Mouse (Mus musculus): ENCODE results near the gene Fbxo2. TPM values are rescaled to one million over a fixed set of nuclear protein-coding genes. Genes with fewer than 3 reads are reported as not detected.

Gene Fbxo2
- polyA plus RNA-seq, 1 experiment from 2014 or later, result not detected

GRCm38 (mm10) chr4:148150242-148150641, 10.2 kb upstream of the Fbxo2 start:
- Histone ChIP-seq H3K9ac (replicated peaks) (no peak overlapping the region), H3K27me3 (ENCODE audit: insufficient read depth, low read length) (no peaks in the 10 kb centered on the region), H3K36me3 (replicated peaks; ENCODE audit: insufficient read depth, low read length) (peaks cover 10% of the 10 kb centered on the region), H3K4me1 (ENCODE audit: insufficient read depth) (peaks cover 13% of the 10 kb centered on the region), H3K4me2 (ENCODE audit: low read depth, low read length) (peak overlapping the region; percentile 80; the same call in 1 of the 2 replicates), H3K27ac (ENCODE audit: low read depth) (peak overlapping the region; percentile 98), H3K4me3 (ENCODE audit: low read depth, low read length) (no peak overlapping the region), H3K9me3 (ENCODE audit: low read length) (no peaks in the 10 kb centered on the region)
- TF ChIP-seq EP300 (IDR thresholded peaks at IDR 0.05; ENCODE audit: low read depth), result no peak
- TF ChIP-seq CTCF (IDR thresholded peaks at IDR 0.05; ENCODE audit: low read depth), result no peak
- no peak for ATAC-seq
- no peak for DNase-seq
- 70% methylated on average over 7 of the region's 7 CpGs for WGBS (ENCODE audit: insufficient replicate concordance)

- DNase-seq (no peak), ATAC-seq (peak; percentile 65)
- TF ChIP-seq CTCF (IDR thresholded peaks at IDR 0.05; ENCODE audit: low read depth), result no peak
- TF ChIP-seq EP300 (IDR thresholded peaks at IDR 0.05; ENCODE audit: low read depth), result peak; percentile 17; the same call in 1 of the 2 replicates
- peak overlapping the region; percentile 98 for H3K27ac ChIP-seq (ENCODE audit: low read depth)
- peak overlapping the region; percentile 80 for H3K4me2 ChIP-seq (ENCODE audit: low read depth, low read length)
- H3K27me3 ChIP-seq (ENCODE audit: insufficient read depth, low read length), result no peaks in the 10 kb centered on the region
- peak overlapping the region; percentile 92 for H3K9ac ChIP-seq (replicated peaks)
- peak overlapping the region; percentile 62 for H3K4me3 ChIP-seq (ENCODE audit: low read depth, low read length)
- no peaks in the 10 kb centered on the region for H3K9me3 ChIP-seq (ENCODE audit: low read length)
- H3K4me1 ChIP-seq (ENCODE audit: insufficient read depth), result peaks cover 13% of the 10 kb centered on the region
- 13% methylated on average over 3 of the region's 3 CpGs for WGBS (ENCODE audit: insufficient replicate concordance)
- H3K36me3 ChIP-seq (replicated peaks; ENCODE audit: insufficient read depth, low read length), result peaks cover 8% of the 10 kb centered on the region
Measured at GRCm38 (mm10) chr4:148150953-148151266, 9.5 kb upstream of the Fbxo2 start.

GRCm38 (mm10) chr4:148151267-148152168, 8.9 kb upstream of the Fbxo2 start, which contains the start of gene Fbxo6:
Gene Fbxo6 (minus strand): TSS chr4:148152140.
- ATAC-seq, result peak; percentile 86
- peak; percentile 89 for DNase-seq
- peaks cover 13% of the 10 kb centered on the region for H3K4me1 ChIP-seq (ENCODE audit: insufficient read depth)
- under 1% methylated on average over 49 of the region's 67 CpGs for WGBS (ENCODE audit: insufficient replicate concordance)
- H3K27me3 ChIP-seq (ENCODE audit: insufficient read depth, low read length), result no peaks in the 10 kb centered on the region
- peak; percentile 1; the same call in 1 of the 2 replicates for TF ChIP-seq EP300 (IDR thresholded peaks at IDR 0.05; ENCODE audit: low read depth)
- peak; percentile 80 for TF ChIP-seq CTCF (IDR thresholded peaks at IDR 0.05; ENCODE audit: low read depth)
- H3K36me3 ChIP-seq (replicated peaks; ENCODE audit: insufficient read depth, low read length), result peaks cover 3% of the 10 kb centered on the region; the same call in 1 of the 2 replicates
- H3K27ac ChIP-seq (ENCODE audit: low read depth), result peak within 1 kb of the TSS; percentile 98
- no peaks in the 10 kb centered on the region for H3K9me3 ChIP-seq (ENCODE audit: low read length)
- H3K4me2 ChIP-seq (ENCODE audit: low read depth, low read length), result peak within 1 kb of the TSS; percentile 80
- peak within 1 kb of the TSS; percentile 92 for H3K9ac ChIP-seq (replicated peaks)
- H3K4me3 ChIP-seq (ENCODE audit: low read depth, low read length), result peak within 1 kb of the TSS; percentile 62

DNA sequence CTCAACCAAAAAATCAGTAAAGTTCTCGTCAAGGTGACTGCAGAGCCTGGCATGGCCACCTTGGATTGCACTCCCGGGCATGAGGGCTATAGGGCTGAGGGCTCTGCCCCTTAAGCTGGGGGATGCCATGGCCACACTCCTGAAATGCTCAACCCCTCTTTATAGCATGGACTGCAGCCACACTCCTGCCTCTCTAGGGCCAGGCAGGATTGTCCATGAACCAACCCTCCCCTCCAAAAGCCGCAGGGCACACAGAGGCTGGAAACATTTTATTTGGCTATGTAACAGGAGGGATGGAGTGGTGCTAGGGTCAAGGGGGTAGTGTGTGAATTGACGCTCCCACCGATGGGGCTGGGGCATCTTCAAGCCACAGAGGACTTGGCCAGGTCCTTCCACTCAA, 7.9 kb upstream of the Fbxo2 start:
- DNase-seq (no peak), ATAC-seq (no peak)
- peaks cover 3% of the 10 kb centered on the region; the same call in 1 of the 2 replicates for H3K36me3 ChIP-seq (replicated peaks; ENCODE audit: insufficient read depth, low read length)
- H3K27me3 ChIP-seq (ENCODE audit: insufficient read depth, low read length), result no peaks in the 10 kb centered on the region
- H3K4me3 ChIP-seq (ENCODE audit: low read depth, low read length), result no peak overlapping the region
- H3K9ac ChIP-seq (replicated peaks), result no peak overlapping the region
- H3K4me2 ChIP-seq (ENCODE audit: low read depth, low read length), result no peak overlapping the region
- TF ChIP-seq CTCF (IDR thresholded peaks at IDR 0.05; ENCODE audit: low read depth) (no peak), EP300 (IDR thresholded peaks at IDR 0.05; ENCODE audit: low read depth) (no peak)
- H3K4me1 ChIP-seq (ENCODE audit: insufficient read depth), result peaks cover 13% of the 10 kb centered on the region
- H3K27ac ChIP-seq (ENCODE audit: low read depth), result peak overlapping the region; percentile 98
- H3K9me3 ChIP-seq (ENCODE audit: low read length), result no peaks in the 10 kb centered on the region
- WGBS (ENCODE audit: insufficient replicate concordance), result 75% methylated on average over 5 of the region's 5 CpGs

DNA sequence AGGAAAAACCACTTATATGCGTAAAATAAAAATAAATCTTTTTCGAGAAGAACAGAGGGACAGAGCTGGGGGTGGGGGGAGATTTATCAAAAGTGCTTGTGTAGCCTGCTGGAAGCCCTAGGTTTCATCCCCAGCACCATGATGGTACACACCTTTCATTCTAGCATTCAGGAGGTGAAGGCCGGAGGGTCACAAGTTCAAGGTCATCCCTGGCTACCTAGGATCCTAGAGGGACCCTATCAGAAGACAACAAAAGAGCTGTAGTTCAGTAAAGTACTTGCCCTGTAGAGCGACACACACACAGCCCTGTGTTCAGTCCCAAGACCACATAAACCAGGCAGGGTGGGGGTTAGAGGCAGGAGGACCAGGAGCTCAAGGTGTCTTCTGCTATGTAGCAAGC, 6.4 kb upstream of the Fbxo2 start:
- TF ChIP-seq CTCF (IDR thresholded peaks at IDR 0.05; ENCODE audit: low read depth) (no peak), EP300 (IDR thresholded peaks at IDR 0.05; ENCODE audit: low read depth) (no peak)
- DNase-seq (no peak), ATAC-seq (no peak)
- 0 out of 2 replicates have a peak, but pooled peaks cover 3% of the 10 kb centered on the region for H3K36me3 ChIP-seq (replicated peaks; ENCODE audit: insufficient read depth, low read length)
- H3K27me3 ChIP-seq (ENCODE audit: insufficient read depth, low read length), result peaks cover 5% of the 10 kb centered on the region
- no peak overlapping the region for H3K4me2 ChIP-seq (ENCODE audit: low read depth, low read length)
- H3K9me3 ChIP-seq (ENCODE audit: low read length), result no peaks in the 10 kb centered on the region
- WGBS (ENCODE audit: insufficient replicate concordance), result 75% methylated on average over 4 of the region's 4 CpGs
- H3K4me1 ChIP-seq (ENCODE audit: insufficient read depth), result peaks cover 15% of the 10 kb centered on the region
- no peak overlapping the region for H3K9ac ChIP-seq (replicated peaks)
- no peak overlapping the region for H3K27ac ChIP-seq (ENCODE audit: low read depth)
- no peak overlapping the region for H3K4me3 ChIP-seq (ENCODE audit: low read depth, low read length)

DNA sequence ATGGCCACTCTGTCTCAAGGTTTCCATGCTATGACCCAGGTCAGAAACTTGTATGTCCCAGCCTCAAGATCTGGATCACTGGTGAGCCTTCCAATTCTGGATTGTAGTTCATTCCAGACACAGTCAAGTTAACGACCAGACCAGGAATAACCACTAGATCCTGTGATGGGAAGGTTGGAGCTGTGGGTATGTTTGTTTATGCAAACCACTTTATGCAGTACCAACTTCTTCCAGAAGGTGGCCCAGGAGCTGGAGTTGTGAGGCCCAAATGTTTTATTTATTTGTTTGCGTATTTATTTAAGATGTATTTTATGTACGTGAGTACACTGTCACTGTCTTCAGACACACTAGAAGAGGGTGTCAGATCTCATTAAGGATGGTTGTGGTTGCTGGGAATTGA, 5.4 kb upstream of the Fbxo2 start:
- no peak overlapping the region for H3K4me2 ChIP-seq (ENCODE audit: low read depth, low read length)
- no peak for TF ChIP-seq EP300 (IDR thresholded peaks at IDR 0.05; ENCODE audit: low read depth)
- TF ChIP-seq CTCF (IDR thresholded peaks at IDR 0.05; ENCODE audit: low read depth), result peak; percentile 67
- H3K4me3 ChIP-seq (ENCODE audit: low read depth, low read length), result no peak overlapping the region
- H3K9ac ChIP-seq (replicated peaks), result no peak overlapping the region
- H3K27me3 ChIP-seq (ENCODE audit: insufficient read depth, low read length), result peaks cover 9% of the 10 kb centered on the region
- H3K27ac ChIP-seq (ENCODE audit: low read depth), result no peak overlapping the region
- H3K36me3 ChIP-seq (replicated peaks; ENCODE audit: insufficient read depth, low read length), result no peaks in the 10 kb centered on the region
- DNase-seq, result no peak
- WGBS (ENCODE audit: insufficient replicate concordance), result 57% methylated on average over 3 of the region's 3 CpGs
- no peaks in the 10 kb centered on the region for H3K9me3 ChIP-seq (ENCODE audit: low read length)
- H3K4me1 ChIP-seq (ENCODE audit: insufficient read depth), result peaks cover 22% of the 10 kb centered on the region
- no peak for ATAC-seq
